Mouse (Mus musculus) forebrain, embryonic 14.5 days (tissue): ENCODE measurements at regions not wholly inside any gene's neighbourhood (a gene's known extent, or its start where the extent isn't known, plus 50 kb on each side); places are given as distances from the start of the nearest gene placed in this dataset.

ENCODE experiments used
- ATAC-seq: fragments of 200-750 bp; cut with Nextera tagmentation; 2 replicates; pipeline ENCODE4 v1.8.0; 2017; ENCODE audit warnings: mild to moderate bottlenecking, moderate library complexity
- DNase-seq: peaks from one replicate; pipeline ENCODE4 v3.0.0-alpha.2; 2015; ENCODE audit warnings: low spot score
- H3K27ac ChIP-seq: fragments of 300-500 bp; sonication (generic); 2 replicates; pipeline ENCODE4 v1.5.1; 2014; ENCODE audit warnings: low read depth, mild to moderate bottlenecking, control low read depth, low read length, moderate library complexity
- H3K27me3 ChIP-seq: fragments of 300-500 bp; sonication (generic); replicated peaks from 2 replicates; pipeline ENCODE4 v1.6.1; 2014; ENCODE audit warnings: low read length, control low read depth, mixed read lengths; ENCODE audit not compliant: control insufficient read depth, insufficient read depth
- H3K36me3 ChIP-seq: fragments of 300-500 bp; sonication (generic); 2 replicates; pipeline ENCODE4 v1.6.1; 2014; ENCODE audit warnings: low read length, control low read depth; ENCODE audit not compliant: control insufficient read depth, insufficient read depth
- H3K4me1 ChIP-seq: fragments of 300-500 bp; sonication (generic); 2 replicates; pipeline ENCODE4 v1.6.1; 2014; ENCODE audit warnings: antibody characterized with exemption, low read length, control low read depth; ENCODE audit not compliant: control insufficient read depth, insufficient read depth
- H3K4me2 ChIP-seq: fragments of 300-500 bp; sonication (generic); 2 replicates; pipeline ENCODE4 v1.6.1; 2014; ENCODE audit warnings: mild to moderate bottlenecking, control low read depth, low read length
- H3K4me3 ChIP-seq: fragments of 300-500 bp; sonication (generic); 2 replicates; pipeline ENCODE4 v1.5.1; 2014; ENCODE audit warnings: low read depth, low read length, control low read depth
- H3K9ac ChIP-seq: fragments of 300-500 bp; sonication (generic); 2 replicates; pipeline ENCODE4 v1.6.1; 2014; ENCODE audit warnings: mild to moderate bottlenecking, low read length, control low read depth, moderate library complexity
- H3K9me3 ChIP-seq: fragments of 300-500 bp; sonication (generic); replicated peaks from 2 replicates; pipeline ENCODE4 v1.6.1; 2016; ENCODE audit warnings: low read length, control low read depth, mixed read lengths; ENCODE audit not compliant: control insufficient read depth
- WGBS: fragments of 180-500 bp; shearing (Covaris S2); extraction: QIAGEN DNeasy Blood & Tissue Kit; methylation state at CpG from one replicate; pipeline ENCODE4 v1.1.7; 2014; 5-methylcytosine and 5-hydroxymethylcytosine counted together

GRCm38 (mm10) chr4:6512749-6513364, 1719.7 kb upstream of the Impad1 start:
- Histone ChIP-seq H3K36me3 (no peaks in the 10 kb centered on the region), H3K27ac (no peak overlapping the region), H3K4me1 (no peaks in the 10 kb centered on the region), H3K9ac (no peak overlapping the region), H3K9me3 (no peaks in the 10 kb centered on the region), H3K27me3 (no peaks in the 10 kb centered on the region), H3K4me2 (peak overlapping the region; percentile 32; the same call in 1 of the 2 replicates), H3K4me3 (no peak overlapping the region)
- peak; percentile 92 for ATAC-seq
- peak; percentile 83 for DNase-seq
- 21% methylated on average over 12 of the region's 12 CpGs for WGBS

- DNase-seq (no peak), ATAC-seq (no peak)
- H3K9me3 ChIP-seq: no peaks in the 10 kb centered on the region
- H3K27ac ChIP-seq: no peak overlapping the region
- no peak overlapping the region for H3K4me2 ChIP-seq
- H3K9ac ChIP-seq: no peak overlapping the region
- WGBS: 94% methylated on average over 5 of the region's 5 CpGs
- no peak overlapping the region for H3K4me3 ChIP-seq
- H3K36me3 ChIP-seq: no peaks in the 10 kb centered on the region
- no peaks in the 10 kb centered on the region for H3K27me3 ChIP-seq
- H3K4me1 ChIP-seq: no peaks in the 10 kb centered on the region
These were observed 1714.9 kb upstream of the Impad1 start for GRCm38 (mm10) chr4:6508091-6508490.
